16 mouse cellular contexts compared by ENCODE assay signal in genomic region chr14:54244183-54244582, GRCm38 (mm10). TPM values are rescaled to one million over a fixed set of nuclear protein-coding genes. Genes with fewer than 3 reads are reported as not detected.
DNase-seq lines count a peak whose midpoint lies in the region; ATAC-seq and TF ChIP-seq lines count a peak whose summit lies in the region.
"Had no signal": no experiment of that assay in that cellular context is flagged by ENCODE, and none has a peak within 500 bp of the region (broad histone marks: within the 10 kb centered on the region; RNA-seq: fewer than 3 reads in every experiment).

No protein-coding gene starts in this region.

- H3K27ac ChIP-seq in heart, embryonic 16.5 days (ENCODE audit: low read length) = peak overlapping the region; percentile 63
- peak overlapping the region; percentile 70 for H3K27ac ChIP-seq in hindbrain, embryonic 14.5 days
- peak overlapping the region; percentile 51 for H3K27ac ChIP-seq in midbrain, embryonic 16.5 days (ENCODE audit: low read length)
- H3K27ac ChIP-seq in layer of hippocampus, adult 2 months = no peak overlapping the region

- H3K9ac ChIP-seq in heart, embryonic 16.5 days (ENCODE audit: low read length) = no peak overlapping the region
- no peak overlapping the region; the same call in 1 of the 2 replicates for H3K9ac ChIP-seq in hindbrain, embryonic 14.5 days
- no peak overlapping the region for H3K9ac ChIP-seq in midbrain, embryonic 16.5 days (ENCODE audit: low read depth, low read length)

- peaks cover 6% of the 10 kb centered on the region for H3K4me1 ChIP-seq in heart, embryonic 16.5 days (ENCODE audit: control insufficient read depth, insufficient read depth, low read length)
- 0 out of 2 replicates have a peak, but pooled peaks cover 12% of the 10 kb centered on the region for H3K4me1 ChIP-seq in hindbrain, embryonic 14.5 days (replicated peaks; ENCODE audit: control insufficient read depth, insufficient read depth, low read length)
- H3K4me1 ChIP-seq in midbrain, embryonic 16.5 days (ENCODE audit: control insufficient read depth, insufficient read depth, low read length) = peaks cover 9% of the 10 kb centered on the region

- no peak for ATAC-seq in heart, embryonic 16.5 days (replicated peaks; ENCODE audit: extremely low read depth, insufficient read depth, low FRiP score)
- ATAC-seq in hindbrain, embryonic 14.5 days (ENCODE audit: low FRiP score) = peak; percentile 51; the same call in 1 of the 2 replicates
- peak; percentile 66; the same call in 1 of the 2 replicates for ATAC-seq in midbrain, embryonic 16.5 days

- TF ChIP-seq CTCF in layer of hippocampus, adult 2 months (conservative IDR thresholded peaks at IDR 0.05) = no peak

- H3K27me3 ChIP-seq in heart, embryonic 16.5 days (ENCODE audit: control insufficient read depth, insufficient read depth, low read length) = no peaks in the 10 kb centered on the region
- no peaks in the 10 kb centered on the region for H3K27me3 ChIP-seq in hindbrain, embryonic 14.5 days (ENCODE audit: control insufficient read depth, insufficient read depth, low read length)
- H3K27me3 ChIP-seq in midbrain, embryonic 16.5 days (ENCODE audit: control insufficient read depth, insufficient read depth, low read depth, low read length) = no peaks in the 10 kb centered on the region

- no peak for DNase-seq in heart, adult 8-10 months (ENCODE audit: low spot score)
- DNase-seq in brain, adult 2 months (ENCODE audit: low read depth, low spot score) = peak; percentile 39
- no peak for DNase-seq in hindbrain, embryonic 14.5 days (ENCODE audit: low spot score)
- no peak for DNase-seq in layer of hippocampus, adult 2 months (ENCODE audit: low spot score in 2 of 2)
- no peak for DNase-seq in spleen, postnatal 4 days (ENCODE audit: low spot score in 2 of 2)
- DNase-seq: adrenal gland, adult 8-10 months; cerebellum, postnatal 10 days; gastrocnemius, postnatal 36 days; lung, postnatal 14 days; spleen, adult 18-20 months had no signal

- H3K4me2 ChIP-seq in heart, embryonic 16.5 days (ENCODE audit: low read depth, low read length) = no peak overlapping the region
- no peak overlapping the region for H3K4me2 ChIP-seq in hindbrain, embryonic 14.5 days (replicated peaks)
- H3K4me2 ChIP-seq in midbrain, embryonic 16.5 days (ENCODE audit: low read length) = no peak overlapping the region

- peaks cover 23% of the 10 kb centered on the region for H3K36me3 ChIP-seq in heart, embryonic 16.5 days (ENCODE audit: control insufficient read depth, insufficient read depth)
- H3K36me3 ChIP-seq in hindbrain, embryonic 14.5 days (replicated peaks; ENCODE audit: control insufficient read depth, insufficient read depth) = peaks cover 51% of the 10 kb centered on the region
- H3K36me3 ChIP-seq in midbrain, embryonic 16.5 days (ENCODE audit: control insufficient read depth, insufficient read depth, low read length) = peaks cover 14% of the 10 kb centered on the region

- H3K9me3 ChIP-seq in heart, embryonic 16.5 days (replicated peaks; ENCODE audit: control insufficient read depth, low read length) = 0 out of 2 replicates have a peak, but pooled peaks cover 4% of the 10 kb centered on the region
- H3K9me3 ChIP-seq in hindbrain, embryonic 14.5 days (ENCODE audit: control insufficient read depth, low read length) = no peaks in the 10 kb centered on the region
- no peaks in the 10 kb centered on the region for H3K9me3 ChIP-seq in midbrain, embryonic 16.5 days (replicated peaks; ENCODE audit: control insufficient read depth, low read length, poor library complexity, severe bottlenecking)

- 43% methylated on average over 3 of the region's 3 CpGs for WGBS in heart, embryonic 16.5 days
- 39% methylated on average over 3 of the region's 3 CpGs for WGBS in hindbrain, embryonic 14.5 days
- 46% methylated on average over 3 of the region's 3 CpGs for WGBS in midbrain, embryonic 16.5 days

- no peak overlapping the region for H3K4me3 ChIP-seq in heart, embryonic 16.5 days (ENCODE audit: low read length)
- no peak overlapping the region for H3K4me3 ChIP-seq in hindbrain, embryonic 14.5 days (replicated peaks; ENCODE audit: low read length)
- no peak overlapping the region for H3K4me3 ChIP-seq in midbrain, embryonic 16.5 days (ENCODE audit: low read depth, low read length)
- H3K4me3 ChIP-seq in layer of hippocampus, adult 2 months = no peak overlapping the region
- H3K4me3 ChIP-seq: erythroblast, embryonic 14.5 days had no signal

RNA-seq across cellular contexts. Expression of gene Dad1, which starts 9.7 kb away (rescaled TPM):
- polyA plus RNA-seq in heart, embryonic 16.5 days (2015; fragmentation: Nextera tagmentation; extraction: Ambion mirVana) = 349 and 394 TPM in 2 replicates
- 100 to 1,000 TPM; 108 to 121 (median 113) TPM for total RNA-seq in heart, adult 8-10 months (2022)
- 365 and 386 TPM in 2 replicates for polyA plus RNA-seq in hindbrain, embryonic 14.5 days (2014; fragmentation: Nextera tagmentation; extraction: Ambion mirVana)
- 325 and 344 TPM in 2 replicates for polyA plus RNA-seq in midbrain, embryonic 16.5 days (2015; fragmentation: Nextera tagmentation; extraction: Ambion mirVana)
- total RNA-seq in layer of hippocampus, adult 2 months (2021) = 100 to 1,000 TPM; 119 to 121 TPM

RNA-seq across cellular contexts. Expression of gene Abhd4, which starts 9.8 kb away (rescaled TPM):
- polyA plus RNA-seq in heart, embryonic 16.5 days (2015; fragmentation: Nextera tagmentation; extraction: Ambion mirVana) = 115 and 119 TPM in 2 replicates
- 10 to 100 TPM; 40.8 to 49.9 (median 44.7) TPM for total RNA-seq in heart, adult 8-10 months (2022)
- 64.5 and 65.4 TPM in 2 replicates for polyA plus RNA-seq in hindbrain, embryonic 14.5 days (2014; fragmentation: Nextera tagmentation; extraction: Ambion mirVana)
- 45.0 and 58.8 TPM in 2 replicates for polyA plus RNA-seq in midbrain, embryonic 16.5 days (2015; fragmentation: Nextera tagmentation; extraction: Ambion mirVana)
- total RNA-seq in layer of hippocampus, adult 2 months (2021) = 10 to 100 TPM; 49.8 to 55.1 TPM

RNA-seq across cellular contexts. Expression of gene Olfr49, which starts 40.6 kb away (rescaled TPM):
- not detected in 2 replicates for polyA plus RNA-seq in heart, embryonic 16.5 days (2015; fragmentation: Nextera tagmentation; extraction: Ambion mirVana)
- total RNA-seq in heart, adult 8-10 months (2022) = not detected
- polyA plus RNA-seq in hindbrain, embryonic 14.5 days (2014; fragmentation: Nextera tagmentation; extraction: Ambion mirVana) = not detected in 2 replicates
- not detected in 2 replicates for polyA plus RNA-seq in midbrain, embryonic 16.5 days (2015; fragmentation: Nextera tagmentation; extraction: Ambion mirVana)
- not detected for total RNA-seq in layer of hippocampus, adult 2 months (2021)
- total RNA-seq: gastrocnemius, postnatal 36 days; neutrophil, adult 5-6 weeks had no signal
- polyA plus RNA-seq: erythroblast, embryonic 14.5 days; G1E; limb, embryonic 11.5 days had no signal
